Mouse (Mus musculus): Measurements from ENCODE around the gene Cyp3a57.
"Not testable (repeated sequence)": the region's sequence is repeated elsewhere in the genome, so short reads cannot be mapped to it uniquely, and the experiment has no call there.

Cyp3a57 gene

GRCm38 (mm10) chr5:145344941-145345340 lies at the start of gene Cyp3a57:
Gene Cyp3a57, plus strand, starts transcription at chr5:145345279.
- DNase-seq (ENCODE audit: low spot score): no peak

- DNase-seq (ENCODE audit: low spot score): no peak
Measured at GRCm38 (mm10) chr5:145300469-145300868, 44.6 kb upstream of the Cyp3a57 start.

GRCm38 (mm10) chr5:145301796-145302195 lies 43.3 kb upstream of the Cyp3a57 start:
- DNase-seq (ENCODE audit: low spot score): not testable (repeated sequence)

GRCm38 (mm10) chr5:145302424-145302823 lies 42.7 kb upstream of the Cyp3a57 start:
- no peak for DNase-seq (ENCODE audit: low spot score)

- not testable (repeated sequence) for DNase-seq (ENCODE audit: low spot score)
Measured at GRCm38 (mm10) chr5:145306953-145307352, 38.1 kb upstream of the Cyp3a57 start.

- not testable (repeated sequence) for DNase-seq (ENCODE audit: low spot score)
Measured at GRCm38 (mm10) chr5:145307811-145308210, 37.3 kb upstream of the Cyp3a57 start.

GRCm38 (mm10) chr5:145313845-145314244 lies 31.2 kb upstream of the Cyp3a57 start:
- DNase-seq (ENCODE audit: low spot score): no peak

GRCm38 (mm10) chr5:145317141-145317540 lies 27.9 kb upstream of the Cyp3a57 start:
- no peak for DNase-seq (ENCODE audit: low spot score)

- not testable (repeated sequence) for DNase-seq (ENCODE audit: low spot score)
Measured at GRCm38 (mm10) chr5:145338756-145339155, 6.3 kb upstream of the Cyp3a57 start.

- DNase-seq (ENCODE audit: low spot score): no peak
Measured at GRCm38 (mm10) chr5:145349697-145350096, 4.6 kb downstream of the Cyp3a57 start.

GRCm38 (mm10) chr5:145353081-145353480 lies 8.0 kb downstream of the Cyp3a57 start:
- no peak for DNase-seq (ENCODE audit: low spot score)

GRCm38 (mm10) chr5:145415416-145415815 lies 70.3 kb downstream of the Cyp3a57 start:
- not testable (repeated sequence) for DNase-seq (ENCODE audit: low spot score)

GRCm38 (mm10) chr5:145422287-145422686 lies 77.2 kb downstream of the Cyp3a57 start:
- DNase-seq (ENCODE audit: low spot score): no peak

- DNase-seq (ENCODE audit: low spot score): no peak
Measured at GRCm38 (mm10) chr5:145431004-145431403, 85.9 kb downstream of the Cyp3a57 start.

- DNase-seq (ENCODE audit: low spot score): no peak
Measured at GRCm38 (mm10) chr5:145433688-145434087, 88.6 kb downstream of the Cyp3a57 start.

All from testis, postnatal 10 days (tissue).